Mouse (Mus musculus): ENCODE data around the gene Nqo2.

GRCm38 (mm10) chr13:33952075-33952449 lies 12.4 kb upstream of the Nqo2 start:
- TF ChIP-seq CTCF (IDR thresholded peaks at IDR 0.05) = no peak
- TF ChIP-seq POLR2A (IDR thresholded peaks at IDR 0.05; ENCODE audit: insufficient read depth, low read depth, low read length) = no peak
